Mouse (Mus musculus): Measurements from ENCODE around the gene Vkorc1l1. TPM values are rescaled to one million over a fixed set of nuclear protein-coding genes. Genes with fewer than 3 reads are reported as not detected.
A peak's percentile ranks its signal among the peaks of the same experiment; 100 is the strongest.

Vkorc1l1 gene
- total and polyA plus RNA-seq, 2 experiments from 2014 or later: 22.0 to 52.8 TPM

DNA sequence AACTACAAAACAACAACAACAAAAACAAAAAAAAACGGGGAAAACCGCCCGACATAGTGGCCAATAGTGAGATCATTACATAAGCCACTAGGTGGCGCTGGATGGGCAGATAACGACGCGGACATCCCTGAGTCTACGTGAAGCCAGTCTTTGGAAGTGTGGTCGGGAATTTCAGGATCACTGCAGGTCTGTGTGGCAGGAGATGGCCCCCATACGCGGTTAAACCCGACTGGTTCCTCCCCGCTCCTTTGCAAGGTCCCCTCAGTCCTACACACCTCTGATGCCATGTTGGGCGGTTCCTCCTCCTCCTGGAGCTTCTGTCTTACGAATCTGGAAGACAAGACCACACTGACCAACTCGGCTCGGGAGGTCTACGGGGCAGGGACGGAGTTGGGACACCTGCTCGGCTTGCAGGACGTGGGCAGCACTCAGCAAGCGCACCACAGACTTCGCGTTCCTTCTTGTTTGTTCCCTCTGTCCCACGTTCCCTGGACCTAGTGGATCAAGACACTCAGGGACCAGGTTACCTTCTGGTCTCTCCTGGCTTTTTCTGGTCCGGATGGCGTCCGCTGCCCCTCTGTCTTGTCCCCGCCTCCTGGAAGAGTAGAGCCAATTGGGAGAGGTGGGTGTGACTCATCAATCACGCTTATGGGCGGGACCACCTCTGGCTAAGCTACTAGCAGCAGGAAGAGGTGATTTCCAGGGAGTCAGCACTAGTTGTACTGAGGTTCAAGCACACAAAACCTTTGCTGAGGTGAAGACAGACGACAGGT is 82.2 kb downstream of the Vkorc1l1 start:
- under 1% methylated on average over 32 of the region's 32 CpGs for WGBS
- no peaks in the 10 kb centered on the region for H3K36me3 ChIP-seq (ENCODE audit: insufficient read depth)
- no peaks in the 10 kb centered on the region for H3K27me3 ChIP-seq (ENCODE audit: insufficient read depth, low read length)
- DNase-seq: peak; percentile 89
- H3K4me2 ChIP-seq (ENCODE audit: low read depth): peak overlapping the region; percentile 96
- peak overlapping the region; percentile 66 for H3K9ac ChIP-seq
- H3K4me1 ChIP-seq (ENCODE audit: insufficient read depth): peaks cover 3% of the 10 kb centered on the region; the same call in 1 of the 2 replicates
- TF ChIP-seq CTCF (IDR thresholded peaks at IDR 0.05; ENCODE audit: low read depth): peak; percentile 88
- peak; percentile 92 for ATAC-seq
- H3K27ac ChIP-seq (ENCODE audit: low read depth, low read length): peak overlapping the region; percentile 69
- H3K9me3 ChIP-seq (ENCODE audit: low read length): no peaks in the 10 kb centered on the region
- H3K4me3 ChIP-seq (ENCODE audit: low read depth, low read length): peak overlapping the region; percentile 58

DNA sequence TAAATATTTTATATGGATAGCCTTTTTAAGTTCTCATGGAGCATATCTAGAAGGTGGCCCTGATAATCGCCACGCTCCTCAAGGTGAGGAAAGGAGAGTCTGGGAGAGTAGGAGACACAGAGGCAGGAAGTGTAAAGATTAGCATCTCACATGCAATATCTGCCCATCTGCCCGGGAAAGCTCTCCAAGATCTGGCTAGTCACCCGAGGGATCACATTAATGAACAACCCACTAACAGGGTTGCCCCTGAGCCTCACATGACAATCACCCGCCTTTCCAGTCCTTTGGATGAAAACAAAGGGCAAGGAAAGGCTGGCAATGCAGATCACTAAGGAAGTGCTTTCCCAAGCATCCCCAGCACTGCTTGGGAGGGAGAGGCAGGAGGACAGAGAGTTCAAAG is 85.4 kb downstream of the Vkorc1l1 start:
- Histone ChIP-seq H3K27me3 (ENCODE audit: insufficient read depth, low read length) (no peaks in the 10 kb centered on the region), H3K36me3 (ENCODE audit: insufficient read depth) (no peaks in the 10 kb centered on the region), H3K9ac (no peak overlapping the region), H3K4me3 (ENCODE audit: low read depth, low read length) (no peak overlapping the region), H3K9me3 (ENCODE audit: low read length) (no peaks in the 10 kb centered on the region), H3K4me2 (ENCODE audit: low read depth) (no peak overlapping the region), H3K4me1 (ENCODE audit: insufficient read depth) (peaks cover 10% of the 10 kb centered on the region; the same call in 1 of the 2 replicates), H3K27ac (ENCODE audit: low read depth, low read length) (no peak overlapping the region)
- 73% methylated on average over 5 of the region's 5 CpGs for WGBS
- no peak for TF ChIP-seq CTCF (IDR thresholded peaks at IDR 0.05; ENCODE audit: low read depth)
- ATAC-seq: no peak
- no peak for DNase-seq

GRCm38 (mm10) chr5:130027696-130028095 is 85.9 kb downstream of the Vkorc1l1 start:
- no peaks in the 10 kb centered on the region for H3K36me3 ChIP-seq (ENCODE audit: insufficient read depth)
- 84% methylated on average over 7 of the region's 7 CpGs for WGBS
- TF ChIP-seq CTCF (IDR thresholded peaks at IDR 0.05; ENCODE audit: low read depth): no peak
- no peaks in the 10 kb centered on the region for H3K9me3 ChIP-seq (ENCODE audit: low read length)
- no peak overlapping the region for H3K4me2 ChIP-seq (ENCODE audit: low read depth)
- H3K27ac ChIP-seq (ENCODE audit: low read depth, low read length): no peak overlapping the region
- no peak overlapping the region for H3K9ac ChIP-seq
- H3K4me1 ChIP-seq (ENCODE audit: insufficient read depth): peaks cover 10% of the 10 kb centered on the region; the same call in 1 of the 2 replicates
- DNase-seq (no peak), ATAC-seq (no peak)
- H3K4me3 ChIP-seq (ENCODE audit: low read depth, low read length): no peak overlapping the region
- no peaks in the 10 kb centered on the region for H3K27me3 ChIP-seq (ENCODE audit: insufficient read depth, low read length)

DNA sequence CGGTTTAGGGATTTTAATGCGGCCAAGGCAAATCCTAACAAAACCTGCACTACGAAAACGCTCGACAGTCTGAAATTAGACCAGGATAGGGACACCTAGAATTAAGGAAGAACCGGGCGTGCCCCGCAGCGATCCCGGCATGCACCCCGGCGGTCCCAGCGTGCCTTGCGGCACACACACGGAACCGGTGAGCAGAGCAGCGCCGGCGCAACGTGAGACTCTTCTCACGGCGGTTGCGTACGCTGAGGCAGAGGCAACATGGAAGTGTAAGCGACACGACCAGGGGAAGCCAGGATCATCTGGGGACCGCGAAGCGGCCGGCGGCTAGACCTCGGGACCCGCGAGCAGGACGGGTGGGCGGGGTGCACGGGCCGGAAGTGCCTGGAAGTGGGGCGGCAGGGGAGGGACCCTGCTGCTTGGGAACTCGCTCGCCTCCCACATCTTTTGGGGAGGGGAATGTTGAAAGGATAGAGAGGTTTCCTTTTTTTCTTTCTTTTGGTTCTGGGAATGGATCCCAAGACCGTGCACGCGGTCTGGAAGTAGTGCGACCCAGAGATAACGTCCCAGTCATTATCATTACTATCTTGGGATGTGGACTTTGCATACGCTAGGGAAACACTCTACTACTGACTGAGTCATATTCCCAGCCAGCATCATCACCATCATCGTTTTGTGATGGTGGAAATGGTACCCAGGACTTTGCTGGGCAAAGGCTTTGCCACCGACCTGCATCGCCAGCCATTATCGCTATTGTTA is 87.5 kb downstream of the Vkorc1l1 start, which contains the start of the genes Asl and Crcp:
Gene Asl (minus strand): TSS at position 106 of the 756 bp plus-strand sequence.
Gene Crcp (plus strand): TSS at position 149 of the 756 bp plus-strand sequence.
- no peak for TF ChIP-seq CTCF (IDR thresholded peaks at IDR 0.05; ENCODE audit: low read depth)
- no peaks in the 10 kb centered on the region for H3K9me3 ChIP-seq (ENCODE audit: low read length)
- 2% methylated on average over 51 of the region's 51 CpGs for WGBS
- peak within 1 kb of the TSS; percentile 82 for H3K9ac ChIP-seq
- H3K4me1 ChIP-seq (ENCODE audit: insufficient read depth): 0 out of 2 replicates have a peak, but pooled peaks cover 7% of the 10 kb centered on the region
- H3K27ac ChIP-seq (ENCODE audit: low read depth, low read length): peak within 1 kb of the TSS; percentile 94
- peak; percentile 94 for ATAC-seq
- no peaks in the 10 kb centered on the region for H3K36me3 ChIP-seq (ENCODE audit: insufficient read depth)
- peak within 1 kb of the TSS; percentile 64 for H3K4me3 ChIP-seq (ENCODE audit: low read depth, low read length)
- H3K27me3 ChIP-seq (ENCODE audit: insufficient read depth, low read length): no peaks in the 10 kb centered on the region
- peak within 1 kb of the TSS; percentile 52 for H3K4me2 ChIP-seq (ENCODE audit: low read depth)
- DNase-seq: peak; percentile 91

DNA sequence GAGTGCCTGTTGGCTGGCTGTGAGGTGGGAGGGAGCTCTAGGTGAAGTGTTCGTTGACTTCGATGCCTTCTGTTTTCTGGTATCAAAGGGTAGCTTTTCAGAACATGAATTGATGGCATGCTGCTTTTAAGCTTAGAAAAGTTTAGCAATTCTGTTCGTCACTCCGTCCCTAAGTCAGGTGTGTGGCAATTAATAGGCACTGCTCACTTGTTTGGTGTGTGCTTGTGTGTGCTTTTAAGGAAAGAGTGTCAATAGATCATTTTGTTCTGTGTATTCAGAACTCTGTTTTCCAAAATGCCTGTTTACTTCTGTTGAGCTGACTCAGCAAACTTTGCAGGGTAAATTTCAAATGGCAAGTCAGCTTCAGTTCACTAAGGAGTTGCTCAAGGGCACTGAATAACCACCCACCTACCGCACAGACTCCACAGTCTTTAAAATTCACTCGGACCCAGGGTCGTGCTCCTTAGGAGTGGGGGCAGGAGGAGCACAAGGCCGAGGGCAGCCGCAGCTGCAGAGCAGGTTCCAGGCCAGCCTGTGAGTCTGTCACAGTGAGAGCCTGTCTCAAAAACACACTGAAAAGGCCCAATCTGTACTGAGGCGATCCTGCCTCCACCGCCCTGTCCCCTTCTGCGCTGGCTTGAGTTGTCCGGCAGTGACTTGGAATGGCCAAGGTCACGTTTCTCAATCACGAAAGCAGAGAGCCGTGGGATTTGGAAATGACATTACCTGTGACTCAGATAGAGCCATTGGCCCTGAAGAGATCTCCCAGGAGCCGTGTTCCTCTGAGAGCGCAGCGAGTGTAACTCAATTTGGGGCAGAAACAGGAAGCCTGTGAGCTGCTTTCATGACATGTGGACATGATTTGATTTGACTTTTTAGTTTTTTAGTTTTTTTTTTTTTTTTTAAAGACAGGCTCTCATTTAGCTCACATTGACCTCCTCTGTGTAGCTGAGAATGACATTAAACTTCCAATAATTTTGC is 89.9 kb downstream of the Vkorc1l1 start:
- no peak overlapping the region for H3K4me3 ChIP-seq (ENCODE audit: low read depth, low read length)
- H3K4me2 ChIP-seq (ENCODE audit: low read depth): no peak overlapping the region
- TF ChIP-seq CTCF (IDR thresholded peaks at IDR 0.05; ENCODE audit: low read depth): no peak
- H3K36me3 ChIP-seq (ENCODE audit: insufficient read depth): no peaks in the 10 kb centered on the region
- DNase-seq (no peak), ATAC-seq (no peak)
- 0 out of 2 replicates have a peak, but pooled peaks cover 7% of the 10 kb centered on the region for H3K4me1 ChIP-seq (ENCODE audit: insufficient read depth)
- no peaks in the 10 kb centered on the region for H3K27me3 ChIP-seq (ENCODE audit: insufficient read depth, low read length)
- no peak overlapping the region for H3K27ac ChIP-seq (ENCODE audit: low read depth, low read length)
- no peaks in the 10 kb centered on the region for H3K9me3 ChIP-seq (ENCODE audit: low read length)
- H3K9ac ChIP-seq: no peak overlapping the region
- WGBS: 92% methylated on average over 19 of the region's 19 CpGs

GRCm38 (mm10) chr5:130033869-130034268 is 92.1 kb downstream of the Vkorc1l1 start:
- ATAC-seq (no peak), DNase-seq (no peak)
- Histone ChIP-seq H3K9me3 (ENCODE audit: low read length) (no peaks in the 10 kb centered on the region), H3K27ac (ENCODE audit: low read depth, low read length) (no peak overlapping the region), H3K9ac (no peak overlapping the region), H3K4me3 (ENCODE audit: low read depth, low read length) (no peak overlapping the region), H3K27me3 (ENCODE audit: insufficient read depth, low read length) (no peaks in the 10 kb centered on the region), H3K4me1 (ENCODE audit: insufficient read depth) (0 out of 2 replicates have a peak, but pooled peaks cover 7% of the 10 kb centered on the region), H3K36me3 (ENCODE audit: insufficient read depth) (0 out of 2 replicates have a peak, but pooled peaks cover 6% of the 10 kb centered on the region), H3K4me2 (ENCODE audit: low read depth) (no peak overlapping the region)
- no peak for TF ChIP-seq CTCF (IDR thresholded peaks at IDR 0.05; ENCODE audit: low read depth)
- WGBS: 90% methylated on average over 2 of the region's 2 CpGs

Other genes with a start within 250 kb of the Vkorc1l1 start
- gene Sept14, start 233.5 kb upstream of the Vkorc1l1 start, total RNA-seq (2014; rRNA removed): not detected in 2 replicates
- gene Sept14, start 233.5 kb upstream of the Vkorc1l1 start, polyA plus RNA-seq (2015; fragmentation: Nextera tagmentation; extraction: Ambion mirVana): not detected in 2 replicates
- gene Mrps17, start 226.5 kb upstream of the Vkorc1l1 start, total RNA-seq (2014; rRNA removed): 131 and 146 TPM in 2 replicates
- gene Mrps17, start 226.5 kb upstream of the Vkorc1l1 start, polyA plus RNA-seq (2015; fragmentation: Nextera tagmentation; extraction: Ambion mirVana): 169 and 184 TPM in 2 replicates
- 71.7 and 83.2 TPM in 2 replicates for gene Nipsnap2, start 216.9 kb upstream of the Vkorc1l1 start, total RNA-seq (2014; rRNA removed)
- 90.8 and 97.9 TPM in 2 replicates for gene Nipsnap2, start 216.9 kb upstream of the Vkorc1l1 start, polyA plus RNA-seq (2015; fragmentation: Nextera tagmentation; extraction: Ambion mirVana)
- 33.3 and 37.9 TPM in 2 replicates for gene Psph, start 154.5 kb upstream of the Vkorc1l1 start, total RNA-seq (2014; rRNA removed)
- 44.6 and 46.3 TPM in 2 replicates for gene Psph, start 154.5 kb upstream of the Vkorc1l1 start, polyA plus RNA-seq (2015; fragmentation: Nextera tagmentation; extraction: Ambion mirVana)
- gene Sumf2, start 95.0 kb upstream of the Vkorc1l1 start, total RNA-seq (2014; rRNA removed): 16.6 and 29.9 TPM in 2 replicates
- gene Sumf2, start 95.0 kb upstream of the Vkorc1l1 start, polyA plus RNA-seq (2015; fragmentation: Nextera tagmentation; extraction: Ambion mirVana): 21.2 and 22.3 TPM in 2 replicates
- gene Chchd2, start 54.5 kb upstream of the Vkorc1l1 start, total RNA-seq (2014; rRNA removed): 905 and 1,053 TPM in 2 replicates
- 889 and 1,240 TPM in 2 replicates for gene Chchd2, start 54.5 kb upstream of the Vkorc1l1 start, polyA plus RNA-seq (2015; fragmentation: Nextera tagmentation; extraction: Ambion mirVana)
- gene Zbed5, start 46.2 kb upstream of the Vkorc1l1 start, total RNA-seq (2014; rRNA removed): 21.2 and 23.6 TPM in 2 replicates
- 8.3 and 9.8 TPM in 2 replicates for gene Zbed5, start 46.2 kb upstream of the Vkorc1l1 start, polyA plus RNA-seq (2015; fragmentation: Nextera tagmentation; extraction: Ambion mirVana)
- gene Phkg1, start 43.4 kb upstream of the Vkorc1l1 start, total RNA-seq (2014; rRNA removed): 1.2 and 1.4 TPM in 2 replicates
- 0.50 and 1.3 TPM in 2 replicates for gene Phkg1, start 43.4 kb upstream of the Vkorc1l1 start, polyA plus RNA-seq (2015; fragmentation: Nextera tagmentation; extraction: Ambion mirVana)
- gene Nupr1l, start 33.4 kb upstream of the Vkorc1l1 start, total RNA-seq (2014; rRNA removed): 1.4 and 3.0 TPM in 2 replicates
- 5.5 and 5.6 TPM in 2 replicates for gene Nupr1l, start 33.4 kb upstream of the Vkorc1l1 start, polyA plus RNA-seq (2015; fragmentation: Nextera tagmentation; extraction: Ambion mirVana)
- gene Gusb, start 61.1 kb downstream of the Vkorc1l1 start, total RNA-seq (2014; rRNA removed): 17.2 and 19.9 TPM in 2 replicates
- gene Gusb, start 61.1 kb downstream of the Vkorc1l1 start, polyA plus RNA-seq (2015; fragmentation: Nextera tagmentation; extraction: Ambion mirVana): 27.7 and 29.3 TPM in 2 replicates
- gene Asl, start 87.3 kb downstream of the Vkorc1l1 start, total RNA-seq (2014; rRNA removed): 28.7 and 33.2 TPM in 2 replicates
- 32.5 and 39.3 TPM in 2 replicates for gene Asl, start 87.3 kb downstream of the Vkorc1l1 start, polyA plus RNA-seq (2015; fragmentation: Nextera tagmentation; extraction: Ambion mirVana)
- 63.2 and 69.1 TPM in 2 replicates for gene Crcp, start 87.3 kb downstream of the Vkorc1l1 start, total RNA-seq (2014; rRNA removed)
- gene Crcp, start 87.3 kb downstream of the Vkorc1l1 start, polyA plus RNA-seq (2015; fragmentation: Nextera tagmentation; extraction: Ambion mirVana): 87.1 and 91.2 TPM in 2 replicates
- gene Tpst1, start 131.4 kb downstream of the Vkorc1l1 start, total RNA-seq (2014; rRNA removed): 50.7 and 55.3 TPM in 2 replicates
- 50.3 and 55.4 TPM in 2 replicates for gene Tpst1, start 131.4 kb downstream of the Vkorc1l1 start, polyA plus RNA-seq (2015; fragmentation: Nextera tagmentation; extraction: Ambion mirVana)
- gene Kctd7, start 202.9 kb downstream of the Vkorc1l1 start, total RNA-seq (2014; rRNA removed): 16.7 and 22.4 TPM in 2 replicates
- 7.4 and 10.7 TPM in 2 replicates for gene Kctd7, start 202.9 kb downstream of the Vkorc1l1 start, polyA plus RNA-seq (2015; fragmentation: Nextera tagmentation; extraction: Ambion mirVana)
- 23.0 and 26.8 TPM in 2 replicates for gene Rabgef1, start 229.8 kb downstream of the Vkorc1l1 start, total RNA-seq (2014; rRNA removed)
- 23.8 and 32.5 TPM in 2 replicates for gene Rabgef1, start 229.8 kb downstream of the Vkorc1l1 start, polyA plus RNA-seq (2015; fragmentation: Nextera tagmentation; extraction: Ambion mirVana)